Mouse (Mus musculus) limb, embryonic 12.5 days (tissue): ENCODE measurements around the gene Cacna1c. TPM values are rescaled to one million over a fixed set of nuclear protein-coding genes. Genes with fewer than 3 reads are reported as not detected.
A peak's percentile ranks its signal among the peaks of the same experiment; 100 is the strongest.

Experiments
- ATAC-seq: fragments of 200-750 bp; cut with Nextera tagmentation; 2 replicates; pipeline ENCODE4 v1.8.0; 2017; ENCODE audit warnings: low read depth, moderate TSS enrichment; ENCODE audit not compliant: insufficient number of reproducible peaks, insufficient read depth, low FRiP score, low TSS enrichment
- H3K27ac ChIP-seq: fragments of 300-500 bp; sonication (generic); 2 replicates; pipeline ENCODE4 v1.5.1; 2016; ENCODE audit warnings: mild to moderate bottlenecking, moderate library complexity
- H3K27me3 ChIP-seq: fragments of 300-500 bp; sonication (generic); 2 replicates; pipeline ENCODE4 v1.6.1; 2016; ENCODE audit warnings: mild to moderate bottlenecking, moderate library complexity
- H3K36me3 ChIP-seq: fragments of 300-500 bp; sonication (generic); 2 replicates; pipeline ENCODE4 v1.6.1; 2016; ENCODE audit warnings: mild to moderate bottlenecking, moderate library complexity
- H3K4me1 ChIP-seq: fragments of 300-500 bp; sonication (generic); replicated peaks from 2 replicates; pipeline ENCODE4 v1.6.1; 2016
- H3K4me2 ChIP-seq: fragments of 300-500 bp; sonication (generic); 2 replicates; pipeline ENCODE4 v1.6.1; 2016; ENCODE audit warnings: mild to moderate bottlenecking, moderate library complexity
- H3K4me3 ChIP-seq: fragments of 300-500 bp; sonication (generic); replicated peaks from 2 replicates; pipeline ENCODE4 v1.5.1; 2016; ENCODE audit warnings: mild to moderate bottlenecking
- H3K9ac ChIP-seq: fragments of 300-500 bp; sonication (generic); replicated peaks from 2 replicates; pipeline ENCODE4 v1.6.1; 2016; ENCODE audit warnings: mild to moderate bottlenecking, moderate library complexity
- H3K9me3 ChIP-seq: fragments of 300-500 bp; sonication (generic); 2 replicates; pipeline ENCODE4 v1.6.1; 2016; ENCODE audit warnings: mild to moderate bottlenecking, moderate library complexity
- WGBS: fragments of 180-500 bp; shearing (Covaris S2); methylation state at CpG from one replicate; pipeline ENCODE4 v1.1.7; 2016; 5-methylcytosine and 5-hydroxymethylcytosine counted together
- polyA plus RNA-seq: library from polyadenylated mRNA; unstranded; fragments of >200 nt; fragmentation: Nextera tagmentation; extraction: Ambion mirVana; gene quantifications from 2 replicates; pipeline ENCODE4 v1.2.1, GENCODE M21; 2016

Gene Cacna1c
- polyA plus RNA-seq, 1 experiment from 2014 or later: 13.8 TPM

DNA sequence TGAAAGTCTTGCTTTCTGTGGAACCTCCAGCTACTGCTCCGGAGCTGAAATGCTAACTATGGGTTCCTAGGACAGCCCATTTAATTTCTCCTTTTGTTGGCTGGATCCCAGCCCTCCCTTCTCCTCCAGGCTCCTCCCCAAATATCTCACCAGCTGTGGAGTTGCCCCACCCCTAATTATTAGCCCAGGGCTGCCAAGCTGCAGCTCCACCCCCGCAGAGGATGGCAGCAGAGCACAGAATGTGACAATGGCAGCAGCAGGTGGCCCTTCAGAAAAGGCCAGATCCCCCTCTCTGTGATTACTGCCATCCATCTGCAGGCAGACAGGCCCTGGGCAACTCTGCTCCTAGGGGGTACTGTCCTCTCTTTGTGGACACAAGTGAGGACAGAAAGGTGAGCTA is 350.4 kb downstream of the Cacna1c start:
- Histone ChIP-seq H3K4me3 (no peak overlapping the region), H3K27me3 (no peaks in the 10 kb centered on the region), H3K9me3 (no peaks in the 10 kb centered on the region), H3K27ac (no peak overlapping the region), H3K4me2 (no peak overlapping the region), H3K4me1 (peaks cover 20% of the 10 kb centered on the region), H3K36me3 (no peaks in the 10 kb centered on the region), H3K9ac (no peak overlapping the region)
- 32% methylated on average over 2 of the region's 2 CpGs for WGBS
- ATAC-seq: no peak

- H3K4me2 ChIP-seq: no peak overlapping the region
- no peaks in the 10 kb centered on the region for H3K27me3 ChIP-seq
- no peak overlapping the region for H3K27ac ChIP-seq
- 78% methylated on average over 6 of the region's 6 CpGs for WGBS
- no peaks in the 10 kb centered on the region for H3K36me3 ChIP-seq
- no peaks in the 10 kb centered on the region for H3K9me3 ChIP-seq
- ATAC-seq: no peak
- peaks cover 17% of the 10 kb centered on the region for H3K4me1 ChIP-seq
- no peak overlapping the region for H3K4me3 ChIP-seq
- H3K9ac ChIP-seq: no peak overlapping the region
Observed at GRCm38 (mm10) chr6:118845180-118845579, 351.0 kb downstream of the Cacna1c start.

DNA sequence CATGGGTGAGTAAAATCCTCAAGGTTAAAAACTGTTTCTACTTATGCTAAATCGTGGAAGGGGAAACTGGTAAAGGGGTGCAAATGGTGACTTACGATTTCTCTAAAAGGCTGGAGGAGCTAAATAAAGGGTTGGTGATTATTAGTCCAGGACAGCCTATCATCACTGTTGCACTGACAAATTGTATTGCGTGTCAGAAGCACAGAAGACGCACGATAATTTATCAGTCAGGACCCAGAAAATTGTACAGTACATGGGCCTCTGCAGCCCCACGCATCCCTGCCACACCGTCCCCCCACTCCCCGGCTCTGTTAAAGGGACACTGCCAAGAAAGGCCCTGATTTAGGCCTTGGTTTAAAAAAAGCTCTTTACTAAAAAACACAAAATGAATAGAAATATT is 352.7 kb downstream of the Cacna1c start:
- WGBS: 79% methylated on average over 8 of the region's 8 CpGs
- no peak for ATAC-seq
- Histone ChIP-seq H3K9me3 (no peaks in the 10 kb centered on the region), H3K4me1 (peaks cover 27% of the 10 kb centered on the region), H3K4me2 (no peak overlapping the region), H3K27me3 (no peaks in the 10 kb centered on the region), H3K36me3 (no peaks in the 10 kb centered on the region), H3K4me3 (no peak overlapping the region), H3K9ac (no peak overlapping the region), H3K27ac (no peak overlapping the region)

GRCm38 (mm10) chr6:118841892-118842291 is 354.3 kb downstream of the Cacna1c start:
- 91% methylated on average over 2 of the region's 2 CpGs for WGBS

DNA sequence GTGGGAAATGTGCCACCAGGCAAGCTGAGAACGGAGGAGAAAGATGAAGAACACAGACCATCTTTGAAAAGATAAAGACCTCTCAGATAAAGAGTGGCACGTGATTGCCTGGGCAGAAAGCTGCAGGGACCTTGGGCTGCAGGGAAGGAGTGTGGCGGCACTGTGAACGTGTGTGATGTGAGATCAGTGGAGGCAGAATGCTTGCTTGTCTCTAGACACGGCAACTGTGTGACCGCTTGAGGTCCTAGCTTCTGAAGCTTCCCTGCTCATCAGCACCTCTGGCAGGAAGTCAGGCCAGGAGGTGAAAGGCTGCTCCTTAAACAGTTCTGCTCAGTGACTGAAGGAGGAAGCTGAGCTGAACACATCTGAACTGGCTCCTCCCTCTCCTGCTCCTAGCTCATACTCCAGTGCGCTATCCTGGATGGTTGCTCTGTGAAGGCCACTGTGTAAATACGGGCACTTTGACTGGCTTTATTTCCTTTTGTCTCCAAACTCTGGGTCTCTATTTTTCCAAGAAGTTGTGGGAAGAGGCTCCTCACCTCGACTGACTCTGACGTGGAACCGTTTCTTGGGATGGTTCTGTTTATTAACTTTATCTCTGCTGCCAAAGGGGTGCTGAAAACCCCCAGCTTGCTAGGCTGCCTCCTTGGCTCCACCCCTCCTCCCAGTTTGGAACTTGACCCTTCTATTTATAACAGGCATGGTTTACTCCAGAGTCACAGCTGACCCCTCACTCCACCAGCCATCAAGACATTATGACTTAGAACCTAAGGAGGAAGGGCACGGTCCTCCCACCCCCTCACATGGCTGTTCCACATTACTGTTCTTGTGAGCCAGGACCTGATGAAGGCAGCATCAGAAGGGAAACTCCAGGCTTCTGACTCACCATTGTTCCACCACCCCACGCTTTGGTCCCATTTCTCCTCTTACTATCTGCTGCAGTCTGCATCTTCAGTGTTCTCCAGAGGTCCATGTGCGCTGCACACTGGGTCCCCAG is 357.0 kb downstream of the Cacna1c start:
- peaks cover 38% of the 10 kb centered on the region for H3K4me1 ChIP-seq
- 0 out of 2 replicates have a peak overlapping the region, but pooled peaks have one; percentile 1 for H3K9ac ChIP-seq
- H3K4me3 ChIP-seq: no peak overlapping the region
- H3K4me2 ChIP-seq: no peak overlapping the region
- peak; percentile 73; the same call in 1 of the 2 replicates for ATAC-seq
- no peak overlapping the region for H3K27ac ChIP-seq
- WGBS: 48% methylated on average over 14 of the region's 14 CpGs
- no peaks in the 10 kb centered on the region for H3K9me3 ChIP-seq
- no peaks in the 10 kb centered on the region for H3K27me3 ChIP-seq
- no peaks in the 10 kb centered on the region for H3K36me3 ChIP-seq

More at GRCm38 (mm10) chr6:118841892-118842291, 354.3 kb downstream of the Cacna1c start:
- Histone ChIP-seq H3K4me2 (no peak overlapping the region), H3K4me3 (no peak overlapping the region), H3K9me3 (no peaks in the 10 kb centered on the region), H3K9ac (no peak overlapping the region), H3K27me3 (no peaks in the 10 kb centered on the region), H3K36me3 (no peaks in the 10 kb centered on the region), H3K27ac (no peak overlapping the region), H3K4me1 (peaks cover 29% of the 10 kb centered on the region)
- ATAC-seq: no peak

- H3K27ac ChIP-seq: no peak overlapping the region
- no peaks in the 10 kb centered on the region for H3K9me3 ChIP-seq
- no peaks in the 10 kb centered on the region for H3K36me3 ChIP-seq
- H3K27me3 ChIP-seq: no peaks in the 10 kb centered on the region
- no peak overlapping the region for H3K4me2 ChIP-seq
- 50% methylated on average over 7 of the region's 7 CpGs for WGBS
- H3K4me1 ChIP-seq: peaks cover 44% of the 10 kb centered on the region
- ATAC-seq: no peak
- H3K4me3 ChIP-seq: no peak overlapping the region
- no peak overlapping the region for H3K9ac ChIP-seq
Observed at GRCm38 (mm10) chr6:118836693-118837092, 359.5 kb downstream of the Cacna1c start.

DNA sequence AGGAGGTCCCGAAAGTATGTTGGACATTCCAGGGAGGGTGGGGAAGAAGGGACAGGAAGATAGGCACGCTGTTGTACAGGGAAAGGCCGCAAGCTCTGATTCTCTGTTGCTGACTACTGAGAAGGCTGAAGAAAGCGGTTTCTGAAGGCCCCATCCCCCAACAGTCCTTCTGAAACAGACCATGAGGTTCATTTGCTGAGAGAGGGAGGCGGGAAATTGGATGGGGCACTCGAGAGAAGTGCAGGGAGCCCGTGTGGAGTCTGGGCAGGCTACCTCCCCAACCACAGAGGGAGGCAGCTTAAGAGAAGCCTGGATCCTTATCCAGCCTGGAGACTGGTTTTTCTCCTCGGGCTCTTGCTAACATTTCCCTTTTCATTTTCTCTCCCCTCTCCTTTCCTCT is 362.2 kb downstream of the Cacna1c start:
- H3K36me3 ChIP-seq: no peaks in the 10 kb centered on the region
- H3K4me3 ChIP-seq: no peak overlapping the region
- 53% methylated on average over 8 of the region's 8 CpGs for WGBS
- H3K27ac ChIP-seq: 0 out of 2 replicates have a peak overlapping the region, but pooled peaks have one; percentile 23
- no peak for ATAC-seq
- no peak overlapping the region for H3K4me2 ChIP-seq
- H3K9me3 ChIP-seq: no peaks in the 10 kb centered on the region
- H3K27me3 ChIP-seq: no peaks in the 10 kb centered on the region
- no peak overlapping the region for H3K9ac ChIP-seq
- peaks cover 34% of the 10 kb centered on the region for H3K4me1 ChIP-seq

DNA sequence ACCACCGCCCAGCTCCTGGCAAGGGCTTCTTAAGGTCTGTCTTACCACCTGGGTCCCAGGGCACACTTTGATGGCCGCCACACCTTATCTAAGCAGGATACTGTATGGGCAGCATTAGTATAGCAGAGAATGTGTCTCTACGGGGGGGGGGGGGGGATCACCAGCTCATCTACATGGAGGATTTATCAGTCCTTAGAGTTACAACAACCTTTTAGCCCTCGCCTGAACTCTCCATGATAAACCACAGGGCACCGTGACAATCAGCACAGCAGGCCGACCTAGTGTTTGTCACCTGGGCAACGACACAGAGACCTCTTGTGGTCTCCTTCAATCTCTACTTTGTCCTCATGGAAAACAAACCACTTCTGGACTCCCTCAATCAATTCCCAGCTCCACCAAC is 363.2 kb downstream of the Cacna1c start:
- no peak overlapping the region for H3K4me3 ChIP-seq
- no peak overlapping the region for H3K4me2 ChIP-seq
- H3K9me3 ChIP-seq: no peaks in the 10 kb centered on the region
- ATAC-seq: no peak
- H3K27ac ChIP-seq: no peak overlapping the region
- no peaks in the 10 kb centered on the region for H3K36me3 ChIP-seq
- H3K27me3 ChIP-seq: no peaks in the 10 kb centered on the region
- peaks cover 28% of the 10 kb centered on the region for H3K4me1 ChIP-seq
- no peak overlapping the region for H3K9ac ChIP-seq
- 88% methylated on average over 7 of the region's 7 CpGs for WGBS

DNA sequence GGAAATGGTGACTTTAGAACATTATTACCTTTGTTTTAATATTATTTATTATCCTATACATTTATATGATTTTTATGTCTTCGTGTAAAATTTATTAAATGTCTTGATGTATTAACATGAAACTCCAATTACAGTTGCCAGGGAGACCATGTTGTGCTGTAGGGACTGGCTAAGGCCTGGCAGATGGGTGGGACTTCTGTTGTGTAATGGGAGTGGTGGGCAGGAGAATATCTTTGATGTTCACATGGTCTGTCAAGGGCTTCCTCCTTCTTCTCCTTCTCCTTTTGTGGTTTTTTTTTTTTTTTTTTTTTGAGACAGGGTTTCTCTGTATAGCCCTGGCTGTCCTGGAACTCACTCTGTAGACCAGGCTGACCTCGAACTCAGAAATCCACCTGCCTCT is 363.6 kb downstream of the Cacna1c start:
- Histone ChIP-seq H3K9ac (no peak overlapping the region), H3K4me3 (no peak overlapping the region), H3K9me3 (no peaks in the 10 kb centered on the region), H3K4me2 (no peak overlapping the region), H3K27ac (no peak overlapping the region), H3K36me3 (no peaks in the 10 kb centered on the region), H3K27me3 (no peaks in the 10 kb centered on the region), H3K4me1 (peaks cover 32% of the 10 kb centered on the region)
- WGBS: 93% methylated on average over 2 of the region's 2 CpGs
- ATAC-seq: no peak

GRCm38 (mm10) chr6:118830851-118831250 is 365.4 kb downstream of the Cacna1c start:
- 92% methylated on average over 5 of the region's 5 CpGs for WGBS
- no peak for ATAC-seq

GRCm38 (mm10) chr6:118828187-118828586 is 368.0 kb downstream of the Cacna1c start:
- H3K4me1 ChIP-seq: peaks cover 19% of the 10 kb centered on the region
- 0 out of 2 replicates have a peak overlapping the region, but pooled peaks have one; percentile 4 for H3K9ac ChIP-seq
- peak overlapping the region; percentile 77 for H3K27ac ChIP-seq
- H3K4me3 ChIP-seq: no peak overlapping the region
- H3K27me3 ChIP-seq: no peaks in the 10 kb centered on the region
- WGBS: 60% methylated on average over 4 of the region's 4 CpGs
- no peaks in the 10 kb centered on the region for H3K9me3 ChIP-seq
- H3K4me2 ChIP-seq: no peak overlapping the region
- no peak for ATAC-seq
- no peaks in the 10 kb centered on the region for H3K36me3 ChIP-seq

More at GRCm38 (mm10) chr6:118830851-118831250, 365.4 kb downstream of the Cacna1c start:
- Histone ChIP-seq H3K4me1 (peaks cover 30% of the 10 kb centered on the region), H3K9ac (no peak overlapping the region), H3K4me3 (no peak overlapping the region), H3K27me3 (no peaks in the 10 kb centered on the region), H3K36me3 (no peaks in the 10 kb centered on the region), H3K9me3 (no peaks in the 10 kb centered on the region), H3K4me2 (no peak overlapping the region), H3K27ac (no peak overlapping the region)
